Mouse (Mus musculus): ENCODE data around the gene Pcsk2. TPM values are rescaled to one million over a fixed set of nuclear protein-coding genes. Genes with fewer than 3 reads are reported as not detected.

Pcsk2 gene
- total RNA-seq, 4 experiments from 2014 or later, result 6.0 to 8.2 (median 7.2) TPM

GRCm38 (mm10) chr2:143840895-143841294, 294.9 kb downstream of the Pcsk2 start:
- DNase-seq, result no peak

GRCm38 (mm10) chr2:143841536-143841935, 295.6 kb downstream of the Pcsk2 start:
- no peak for DNase-seq

GRCm38 (mm10) chr2:143844779-143845178, 298.8 kb downstream of the Pcsk2 start:
- no peak for DNase-seq

GRCm38 (mm10) chr2:143846799-143847198, 300.8 kb downstream of the Pcsk2 start:
- DNase-seq, result peak; percentile 59

- no peak for DNase-seq
These were observed 301.3 kb downstream of the Pcsk2 start for GRCm38 (mm10) chr2:143847291-143847690.

- no peak for DNase-seq
These were observed 305.6 kb downstream of the Pcsk2 start for GRCm38 (mm10) chr2:143851354-143852221.

- DNase-seq, result no peak
These were observed 306.6 kb downstream of the Pcsk2 start for GRCm38 (mm10) chr2:143852295-143853275.

- no peak for DNase-seq
These were observed 307.5 kb downstream of the Pcsk2 start for GRCm38 (mm10) chr2:143853447-143853846.

- DNase-seq, result no peak
These were observed 313.2 kb downstream of the Pcsk2 start for GRCm38 (mm10) chr2:143859166-143859565.

- DNase-seq, result peak; percentile 15
These were observed 316.7 kb downstream of the Pcsk2 start, which contains the start of gene Bfsp1 for GRCm38 (mm10) chr2:143862484-143863231. Gene Bfsp1, minus strand, starts transcription at chr2:143863173.

- DNase-seq, result no peak
These were observed 318.6 kb downstream of the Pcsk2 start for GRCm38 (mm10) chr2:143864600-143864999.
